Mouse (Mus musculus) limb, embryonic 10.5 days (tissue): ENCODE results near the gene Slc22a20. TPM values are rescaled to one million over a fixed set of nuclear protein-coding genes. Genes with fewer than 3 reads are reported as not detected.

Experiments
- DNase-seq: peaks from one replicate; pipeline ENCODE4 v3.0.0-alpha.2; 2017; ENCODE audit warnings: low spot score
- H3K27ac ChIP-seq: fragments of 300-500 bp; sonication (generic); 2 replicates; pipeline ENCODE4 v1.5.1; 2016; ENCODE audit warnings: mild to moderate bottlenecking
- H3K27me3 ChIP-seq: fragments of 300-500 bp; sonication (generic); 2 replicates; pipeline ENCODE4 v1.6.1; 2016; ENCODE audit warnings: low read depth, mild to moderate bottlenecking; ENCODE audit not compliant: poor library complexity, severe bottlenecking
- H3K36me3 ChIP-seq: fragments of 300-500 bp; sonication (generic); 2 replicates; pipeline ENCODE4 v1.6.1; 2016; ENCODE audit warnings: mild to moderate bottlenecking, moderate library complexity
- H3K4me1 ChIP-seq: fragments of 300-500 bp; sonication (generic); 2 replicates; pipeline ENCODE4 v1.6.1; 2016
- H3K4me3 ChIP-seq: fragments of 300-500 bp; sonication (generic); 2 replicates; pipeline ENCODE4 v1.5.1; 2016; ENCODE audit warnings: mild to moderate bottlenecking, moderate library complexity
- H3K9me3 ChIP-seq: fragments of 300-500 bp; sonication (generic); replicated peaks from 2 replicates; pipeline ENCODE4 v1.6.1; 2016; ENCODE audit warnings: mild to moderate bottlenecking
- WGBS: fragments of 180-500 bp; shearing (Covaris S2); methylation state at CpG from one replicate; pipeline ENCODE4 v1.1.7; 2016; 5-methylcytosine and 5-hydroxymethylcytosine counted together
- polyA plus RNA-seq: library from polyadenylated mRNA; unstranded; fragments of >200 nt; fragmentation: Nextera tagmentation; extraction: Ambion mirVana; gene quantifications from 2 replicates; pipeline ENCODE4 v1.2.1, GENCODE M21; 2016

The Slc22a20 gene
- polyA plus RNA-seq, 1 experiment from 2014 or later: not detected

DNA sequence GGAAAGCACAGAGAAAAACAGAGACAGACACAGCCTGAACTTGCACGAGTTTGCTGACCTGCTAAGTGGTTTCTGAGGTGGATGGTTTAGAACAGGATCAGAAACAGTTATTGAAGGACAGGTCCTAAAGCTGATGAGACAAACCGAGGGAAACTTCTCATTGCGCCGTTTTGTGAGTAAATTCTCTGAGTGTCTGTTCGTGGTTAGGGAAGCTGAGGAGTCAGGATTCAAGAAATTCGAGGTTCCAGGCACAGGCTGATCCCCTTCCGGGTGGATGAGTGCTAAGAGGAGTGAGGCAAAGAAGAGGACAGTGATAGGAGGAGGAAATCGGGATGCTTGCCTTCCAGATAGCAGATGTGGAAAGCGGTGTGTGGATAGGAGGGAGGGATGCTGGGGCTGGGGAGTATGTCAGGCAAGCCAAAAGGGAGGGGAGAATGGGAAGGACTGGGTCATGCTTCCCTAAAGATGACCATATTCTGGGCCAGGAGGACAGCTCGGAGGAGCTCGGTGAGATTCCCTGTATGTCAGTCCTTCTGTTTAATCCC, 60.6 kb downstream of the Slc22a20 start:
- Histone ChIP-seq H3K27me3 (peaks cover 20% of the 10 kb centered on the region), H3K4me1 (peaks cover 63% of the 10 kb centered on the region), H3K27ac (no peak overlapping the region), H3K9me3 (no peaks in the 10 kb centered on the region), H3K4me3 (peak overlapping the region; percentile 60), H3K36me3 (no peaks in the 10 kb centered on the region)
- WGBS: 35% methylated on average over 11 of the region's 11 CpGs
- no peak for DNase-seq

GRCm38 (mm10) chr19:5924713-5925093, 61.2 kb downstream of the Slc22a20 start, which contains the start of gene Cdc42ep2:
Gene Cdc42ep2, minus strand, starts transcription at chr19:5924816.
- Histone ChIP-seq H3K27ac (peak within 1 kb of the TSS; percentile 68), H3K27me3 (peaks cover 20% of the 10 kb centered on the region), H3K4me3 (peak within 1 kb of the TSS; percentile 60), H3K9me3 (no peaks in the 10 kb centered on the region), H3K36me3 (no peaks in the 10 kb centered on the region), H3K4me1 (peaks cover 57% of the 10 kb centered on the region)
- WGBS: under 1% methylated on average over 18 of the region's 18 CpGs
- peak; percentile 93 for DNase-seq

DNA sequence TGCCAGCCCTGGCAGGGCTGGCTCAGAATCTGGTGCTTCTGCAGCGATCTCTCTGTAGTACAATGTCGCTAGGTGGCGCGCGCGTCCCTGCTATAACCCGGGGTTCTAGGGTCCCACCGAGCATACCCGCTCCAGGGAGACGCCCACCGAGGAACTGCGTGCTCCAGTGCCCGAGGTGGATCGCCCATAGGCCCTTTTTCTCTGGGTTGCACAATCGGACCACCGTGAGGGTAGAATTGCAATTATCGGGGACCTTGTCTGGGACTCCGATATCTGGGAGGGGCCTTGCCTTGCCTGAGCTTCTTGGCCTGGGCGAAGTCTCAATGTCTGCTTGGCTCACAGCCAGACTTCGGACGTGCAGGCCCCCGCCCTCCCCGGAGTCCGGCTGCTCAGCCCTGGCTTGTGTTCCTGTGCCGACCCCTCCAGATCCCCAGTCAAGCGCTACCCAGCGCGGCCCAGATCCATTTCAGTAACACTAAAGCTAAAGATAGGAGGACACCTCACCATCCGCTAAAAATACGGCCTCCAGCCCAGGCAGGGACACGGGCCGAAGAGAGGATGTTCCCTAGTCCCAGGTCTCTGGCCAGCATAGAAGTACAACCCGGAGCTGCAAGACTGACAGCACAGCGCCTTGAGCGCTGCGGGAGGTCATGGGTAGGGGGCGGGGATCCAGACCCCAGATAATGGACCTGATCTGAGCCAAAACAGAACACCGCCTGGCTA, 61.8 kb downstream of the Slc22a20 start:
- peak overlapping the region; percentile 60 for H3K4me3 ChIP-seq
- peaks cover 20% of the 10 kb centered on the region for H3K27me3 ChIP-seq
- DNase-seq: peak; percentile 94
- H3K36me3 ChIP-seq: no peaks in the 10 kb centered on the region
- peaks cover 53% of the 10 kb centered on the region for H3K4me1 ChIP-seq
- peak overlapping the region; percentile 68 for H3K27ac ChIP-seq
- no peaks in the 10 kb centered on the region for H3K9me3 ChIP-seq
- under 1% methylated on average over 38 of the region's 38 CpGs for WGBS

GRCm38 (mm10) chr19:5922963-5923362, 63.0 kb downstream of the Slc22a20 start:
- no peak overlapping the region for H3K27ac ChIP-seq
- peaks cover 3% of the 10 kb centered on the region; the same call in 1 of the 2 replicates for H3K36me3 ChIP-seq
- H3K9me3 ChIP-seq: no peaks in the 10 kb centered on the region
- peaks cover 41% of the 10 kb centered on the region for H3K4me1 ChIP-seq
- peaks cover 20% of the 10 kb centered on the region for H3K27me3 ChIP-seq
- H3K4me3 ChIP-seq: no peak overlapping the region
- no peak for DNase-seq
- 91% methylated on average over 3 of the region's 3 CpGs for WGBS

DNA sequence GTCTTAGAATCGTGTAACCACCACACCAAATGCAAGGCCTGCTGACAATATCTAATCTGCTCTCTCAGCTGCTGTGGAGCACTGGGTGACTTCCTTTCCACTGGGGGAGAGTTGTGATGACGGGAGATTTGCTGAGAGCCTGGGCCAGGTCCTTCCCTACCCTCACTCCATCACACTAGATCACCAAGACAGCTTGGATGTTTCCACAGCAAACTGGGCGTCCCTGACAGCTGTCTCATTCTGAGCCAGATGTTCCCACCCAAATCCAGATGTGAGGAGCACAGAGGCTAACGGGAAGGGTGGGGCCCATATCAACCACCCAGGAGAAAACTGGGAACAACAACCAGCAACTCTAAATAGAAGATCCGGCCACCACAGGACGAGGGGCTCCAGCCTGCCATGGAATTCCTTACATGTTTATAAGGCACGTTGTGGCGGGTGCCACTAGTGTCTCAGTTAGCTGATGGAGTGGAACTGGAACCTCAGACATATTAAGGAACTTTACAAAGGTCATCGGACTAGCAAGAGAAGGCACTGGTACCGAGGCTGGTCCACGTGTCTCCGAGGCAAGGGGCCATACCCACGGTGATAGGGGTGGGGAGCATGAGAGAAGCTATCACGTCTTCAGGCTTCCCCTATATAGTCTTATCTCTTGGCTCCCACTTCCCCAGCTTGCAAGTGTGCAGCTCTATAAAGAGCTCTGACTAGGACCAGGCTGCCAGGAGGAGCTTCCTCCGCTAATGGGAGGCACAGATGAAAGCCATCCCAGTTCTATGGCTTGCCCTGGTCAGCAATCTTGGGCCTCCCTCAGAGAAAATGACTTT, 63.6 kb downstream of the Slc22a20 start:
- H3K27ac ChIP-seq: no peak overlapping the region
- H3K4me1 ChIP-seq: peaks cover 37% of the 10 kb centered on the region
- peaks cover 8% of the 10 kb centered on the region; the same call in 1 of the 2 replicates for H3K36me3 ChIP-seq
- 76% methylated on average over 15 of the region's 15 CpGs for WGBS
- DNase-seq: no peak
- no peak overlapping the region for H3K4me3 ChIP-seq
- H3K27me3 ChIP-seq: peaks cover 20% of the 10 kb centered on the region
- H3K9me3 ChIP-seq: no peaks in the 10 kb centered on the region

- WGBS: 23% methylated on average over 9 of the region's 9 CpGs
- Histone ChIP-seq H3K9me3 (no peaks in the 10 kb centered on the region), H3K4me3 (0 out of 2 replicates have a peak overlapping the region, but pooled peaks have one; percentile 24), H3K27me3 (peaks cover 20% of the 10 kb centered on the region), H3K36me3 (peaks cover 8% of the 10 kb centered on the region; the same call in 1 of the 2 replicates), H3K4me1 (peaks cover 33% of the 10 kb centered on the region), H3K27ac (no peak overlapping the region)
- no peak for DNase-seq
Measured at GRCm38 (mm10) chr19:5921715-5922114, 64.2 kb downstream of the Slc22a20 start.

Other genes with a start within 250 kb of the Slc22a20 start
- gene Ltbp3, start 245.2 kb downstream of the Slc22a20 start, polyA plus RNA-seq: 2.2 and 3.4 TPM in 2 replicates
- 71.6 and 78.5 TPM in 2 replicates for gene Scyl1, start 214.7 kb downstream of the Slc22a20 start, polyA plus RNA-seq
- 43.5 and 48.7 TPM in 2 replicates for gene Frmd8, start 110.9 kb downstream of the Slc22a20 start, polyA plus RNA-seq
- gene Slc25a45, start 108.3 kb downstream of the Slc22a20 start, polyA plus RNA-seq: 1.8 TPM in 2 replicates
- 5.2 and 5.9 TPM in 2 replicates for gene Tigd3, start 92.0 kb downstream of the Slc22a20 start, polyA plus RNA-seq
- gene Dpf2, start 73.1 kb downstream of the Slc22a20 start, polyA plus RNA-seq: 223 and 240 TPM in 2 replicates
- gene Cdc42ep2, start 61.3 kb downstream of the Slc22a20 start, polyA plus RNA-seq: 1.3 and 1.7 TPM in 2 replicates
- 125 and 130 TPM in 2 replicates for gene Pola2, start 21.9 kb downstream of the Slc22a20 start, polyA plus RNA-seq
- 2.0 and 2.4 TPM in 2 replicates for gene Capn1, start 29.8 kb upstream of the Slc22a20 start, polyA plus RNA-seq
- gene Syvn1, start 60.4 kb upstream of the Slc22a20 start, polyA plus RNA-seq: 36.9 and 38.6 TPM in 2 replicates
- gene Mrpl49, start 71.6 kb upstream of the Slc22a20 start, polyA plus RNA-seq: 90.3 and 91.4 TPM in 2 replicates
- 820 and 955 TPM in 2 replicates for gene Fau, start 71.7 kb upstream of the Slc22a20 start, polyA plus RNA-seq
- gene Znhit2, start 75.0 kb upstream of the Slc22a20 start, polyA plus RNA-seq: 35.2 and 36.1 TPM in 2 replicates
- gene Tm7sf2, start 82.2 kb upstream of the Slc22a20 start, polyA plus RNA-seq: 24.4 and 28.8 TPM in 2 replicates
- 62.1 and 75.7 TPM in 2 replicates for gene Vps51, start 91.1 kb upstream of the Slc22a20 start, polyA plus RNA-seq
- gene Tmem262, start 93.9 kb upstream of the Slc22a20 start, polyA plus RNA-seq: not detected in 2 replicates
- gene Gm28374, start 96.1 kb upstream of the Slc22a20 start, polyA plus RNA-seq: 1.3 and 1.6 TPM in 2 replicates
- gene Zfpl1, start 98.8 kb upstream of the Slc22a20 start, polyA plus RNA-seq: 74.3 and 85.4 TPM in 2 replicates
- gene Cdca5, start 98.8 kb upstream of the Slc22a20 start, polyA plus RNA-seq: 70.6 and 76.4 TPM in 2 replicates
- 0.56 and 0.89 TPM in 2 replicates for gene AC131692.1, start 108.3 kb upstream of the Slc22a20 start, polyA plus RNA-seq
- gene Naaladl1, start 119.6 kb upstream of the Slc22a20 start, polyA plus RNA-seq: 0.54 and 0.75 TPM in 2 replicates
- 65.4 and 73.3 TPM in 2 replicates for gene Sac3d1, start 132.5 kb upstream of the Slc22a20 start, polyA plus RNA-seq
- gene Snx15, start 142.2 kb upstream of the Slc22a20 start, polyA plus RNA-seq: 25.7 and 28.7 TPM in 2 replicates
- gene Batf2, start 154.8 kb upstream of the Slc22a20 start, polyA plus RNA-seq: not detected in 2 replicates
- gene Arl2, start 155.4 kb upstream of the Slc22a20 start, polyA plus RNA-seq: 97.0 and 112 TPM in 2 replicates
- not detected in 2 replicates for gene Majin, start 198.2 kb upstream of the Slc22a20 start, polyA plus RNA-seq
- gene Gpha2, start 240.2 kb upstream of the Slc22a20 start, polyA plus RNA-seq: 0.97 and 2.1 TPM in 2 replicates
- 16.6 and 17.2 TPM in 2 replicates for gene Ppp2r5b, start 249.7 kb upstream of the Slc22a20 start, polyA plus RNA-seq